ENCODE assay signal across 16 mouse cellular contexts in the genomic region with DNA sequence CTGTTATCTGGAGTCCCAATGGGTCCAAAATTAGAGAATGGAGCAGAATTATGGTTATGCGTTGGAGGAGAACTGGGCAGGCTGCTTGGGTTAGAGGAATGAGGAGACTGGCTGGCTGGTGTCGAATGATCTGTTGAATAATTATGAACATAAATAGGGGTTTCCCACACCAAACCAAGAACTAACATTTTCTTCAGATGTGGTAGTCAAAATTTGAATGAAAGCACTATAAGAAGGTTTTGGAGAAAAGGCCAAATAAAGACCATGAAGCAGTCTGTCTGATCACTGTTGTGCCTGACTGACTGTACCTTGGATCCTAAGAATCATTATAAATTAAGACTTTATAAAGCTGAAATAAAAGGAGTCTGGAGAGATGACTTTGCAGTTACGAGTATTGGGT.
"Had no signal": no experiment of that assay in that cellular context is flagged by ENCODE, and none has a peak within 500 bp of the region (broad histone marks: within the 10 kb centered on the region; RNA-seq: fewer than 3 reads in every experiment).

No protein-coding gene starts in this region.

- DNase-seq: retina, postnatal 1 day; right cerebral cortex, adult 18-20 months; right cerebral cortex, postnatal 14 days; right cerebral cortex, postnatal 25 days; right cerebral cortex, postnatal 4 days; spleen, adult 18-20 months; thymus, adult 18-20 months; thymus, adult 2 months; thymus, postnatal 14 days; thymus, postnatal 25 days; thymus, postnatal 36 days; thymus, postnatal 4 days had no signal

- H3K4me2 ChIP-seq: neural tube, embryonic 13.5 days; neural tube, embryonic 15.5 days; stomach, embryonic 15.5 days had no signal

- H3K9ac ChIP-seq: neural tube, embryonic 13.5 days; neural tube, embryonic 15.5 days; stomach, embryonic 15.5 days had no signal

- H3K4me3 ChIP-seq: neural tube, embryonic 13.5 days; neural tube, embryonic 15.5 days; stomach, embryonic 15.5 days had no signal

- H3K9me3 ChIP-seq: neural tube, embryonic 13.5 days; neural tube, embryonic 15.5 days; stomach, embryonic 15.5 days had no signal

- H3K27ac ChIP-seq: neural tube, embryonic 13.5 days; neural tube, embryonic 15.5 days; stomach, embryonic 15.5 days; stomach, postnatal 0 days had no signal

- H3K27me3 ChIP-seq: neural tube, embryonic 13.5 days; neural tube, embryonic 15.5 days; stomach, embryonic 15.5 days had no signal

- H3K4me1 ChIP-seq: neural tube, embryonic 13.5 days; neural tube, embryonic 15.5 days; stomach, embryonic 15.5 days had no signal
